Mouse (Mus musculus) layer of hippocampus, adult 6 months (tissue): ENCODE results near the gene Casc3. TPM values are rescaled to one million over a fixed set of nuclear protein-coding genes. Genes with fewer than 3 reads are reported as not detected.

Experiments
- long read RNA-seq, 2 experiments: library from polyadenylated mRNA; unstranded; transcript quantifications; one replicate each; pipeline ENCODE4 v2.0.0; 2019 to 2020
- polyA plus RNA-seq: library from polyadenylated mRNA; unstranded; fragments of <200 nt; fragmentation: Nextera tagmentation; gene quantifications from 2 replicates; pipeline ENCODE4 v1.2.3, GENCODE M21; 2021

The Casc3 gene
- 6.6 and 7.3 TPM in 2 replicates for polyA plus RNA-seq
- long read RNA-seq, experiment 1, partial matches to known transcripts = 7 of 19 reads
- long read RNA-seq, experiment 1, other reads (novel, unspliced or antisense) = 10 of 19 reads
- long read RNA-seq, experiment 2, transcript Casc3-204 (14 exons, 3,741 nt) = major isoform, 26 of 35 reads
- long read RNA-seq, experiment 2, partial matches to known transcripts = 5 of 35 reads
- long read RNA-seq, experiment 2, other reads (novel, unspliced or antisense) = 3 of 35 reads

DNA sequence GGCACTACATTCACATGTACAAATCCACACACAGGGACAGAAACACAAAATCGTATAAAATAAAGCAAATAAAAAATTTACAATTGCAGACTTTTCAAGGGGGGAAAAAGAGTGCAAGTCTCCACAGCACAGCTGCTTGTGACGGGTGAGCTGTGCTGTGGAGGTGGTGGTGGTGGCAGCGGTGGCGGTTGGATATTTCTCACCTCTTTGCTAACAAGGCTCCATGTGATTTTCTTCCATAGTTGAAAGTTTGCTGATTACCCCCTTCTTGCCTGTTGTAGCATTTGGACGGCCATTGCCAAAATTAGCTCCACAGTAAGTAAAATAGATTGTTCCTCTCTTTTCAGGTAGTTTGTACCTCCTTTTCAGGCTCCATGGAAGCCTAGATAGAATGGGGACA is at the start of gene Casc3:
Gene Casc3 (plus strand): TSS at position 301 of the 400 bp plus-strand sequence.

GRCm38 (mm10) chr11:98774582-98775347 is 29.9 kb upstream of the Casc3 start, which contains the start of gene Nr1d1:
Nr1d1 (minus strand) TSS chr11:98775333.

DNA sequence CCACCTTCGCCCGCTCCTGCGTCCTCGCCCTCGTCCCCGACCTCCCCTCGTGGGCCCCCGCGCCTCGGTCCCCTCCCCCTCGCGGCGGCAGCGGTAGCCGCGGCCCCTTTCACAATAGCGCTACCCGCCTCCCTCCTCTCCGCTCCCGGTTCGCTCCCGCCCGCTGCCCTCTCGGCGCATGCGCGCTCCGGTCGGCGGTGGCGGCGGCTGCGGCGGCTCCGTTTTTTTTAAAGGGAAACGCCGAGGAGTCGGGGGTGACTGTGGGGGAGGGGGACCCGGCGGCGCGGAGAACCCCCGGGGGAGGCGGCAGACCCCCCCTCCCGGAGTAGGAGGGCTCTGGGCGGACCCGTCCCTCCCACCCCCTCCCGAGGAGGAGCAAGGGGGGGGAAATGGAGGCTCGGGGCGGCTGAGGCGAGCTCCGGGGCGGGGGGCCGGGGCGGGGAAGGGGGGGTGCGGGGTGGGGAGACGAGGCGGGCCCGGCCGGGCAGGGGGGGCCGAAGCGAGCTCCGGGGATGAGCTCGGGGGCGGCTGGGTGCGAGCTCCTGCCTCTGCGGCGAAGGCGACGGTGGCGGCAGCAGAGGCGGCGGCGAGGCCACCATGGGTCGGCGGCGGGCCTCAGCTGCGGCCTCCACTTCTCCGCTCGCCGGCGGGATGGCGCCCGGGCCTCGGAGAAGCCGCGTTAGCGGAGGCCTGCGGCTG is 9.5 kb upstream of the Casc3 start, which contains the start of gene Msl1:
Gene Msl1 (plus strand): TSS at position 502 of the 699 bp plus-strand sequence.

DNA sequence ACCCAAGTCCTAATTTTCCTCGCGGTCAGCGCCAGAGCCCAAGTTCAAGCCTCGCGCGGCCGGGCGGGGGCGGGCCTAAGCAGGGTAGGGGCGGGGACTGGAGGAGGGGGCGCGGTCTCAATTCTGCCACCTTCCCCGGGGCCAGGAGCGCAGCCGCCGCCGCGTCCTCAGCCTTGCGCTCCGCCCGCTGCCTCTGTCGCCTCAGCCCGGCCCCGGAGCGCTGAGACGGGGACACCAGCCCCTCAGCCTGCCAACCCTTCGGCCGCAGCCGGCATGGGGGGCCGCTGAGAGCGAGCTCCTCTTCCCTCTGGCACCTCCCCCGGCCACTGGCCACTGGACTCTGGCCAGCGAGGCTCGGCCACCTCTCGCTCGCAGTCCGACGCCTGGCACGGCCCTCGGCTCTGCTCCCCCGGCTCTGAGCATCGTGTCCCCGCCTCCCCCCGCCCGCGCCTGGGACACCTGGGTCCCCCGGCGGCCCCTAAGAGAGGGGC is 32.0 kb downstream of the Casc3 start, which contains the start of gene Rapgefl1:
Gene Rapgefl1 (plus strand): TSS at position 135 of the 491 bp plus-strand sequence.

DNA sequence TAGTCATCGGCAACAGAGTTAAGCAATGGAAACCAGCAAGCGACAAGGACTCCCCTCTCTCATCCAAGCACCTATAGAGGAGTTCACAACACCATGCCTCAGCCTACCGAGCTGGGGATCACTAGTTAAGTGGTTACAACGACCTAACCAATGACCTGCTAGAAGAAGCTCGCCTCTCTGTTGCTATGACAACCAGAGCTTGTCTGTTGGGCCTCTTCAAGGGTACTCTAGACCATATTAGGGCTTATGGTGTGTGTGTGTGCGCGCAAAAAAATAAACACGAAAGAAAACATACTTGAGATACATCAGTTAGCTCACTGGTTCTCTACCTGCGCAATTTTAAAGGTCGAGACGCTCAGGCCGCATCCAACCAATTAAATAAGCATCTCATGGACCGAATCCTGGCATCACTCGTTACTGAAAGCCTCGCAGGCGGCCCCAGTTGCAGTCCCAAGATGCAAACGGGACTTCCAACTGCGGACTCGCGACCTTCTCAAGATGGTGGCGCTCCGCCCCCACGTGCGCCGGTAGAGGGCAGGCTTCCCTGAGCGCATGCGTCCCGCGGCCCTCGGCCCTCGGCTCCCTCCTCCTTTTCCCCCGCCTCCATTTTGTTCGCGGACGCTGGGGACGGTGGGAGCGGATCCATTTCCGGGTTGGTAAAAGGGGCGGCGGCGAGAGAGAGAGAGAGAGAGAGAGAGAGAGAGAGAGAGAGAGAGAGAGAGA is 58.5 kb downstream of the Casc3 start, which contains the start of gene Wipf2:
Gene Wipf2 (plus strand): TSS at position 611 of the 723 bp plus-strand sequence.

Other genes starting within 250 kb of the Casc3 start
- 8.1 and 13.9 TPM in 2 replicates for gene Ormdl3, start 217.5 kb upstream of the Casc3 start, polyA plus RNA-seq
- gene Lrrc3c, start 206.6 kb upstream of the Casc3 start, polyA plus RNA-seq = not detected in 2 replicates
- 0.31 and 0.69 TPM in 2 replicates for gene Gm12355, start 179.2 kb upstream of the Casc3 start, polyA plus RNA-seq
- gene Gsdma3, start 178.5 kb upstream of the Casc3 start, polyA plus RNA-seq = not detected in 2 replicates
- 0.14 TPM in 1 of 2 replicates, not detected in the other for gene Gsdma2, start 158.1 kb upstream of the Casc3 start, polyA plus RNA-seq
- gene Gsdma, start 140.6 kb upstream of the Casc3 start, polyA plus RNA-seq = not detected in 2 replicates
- 68.6 and 77.0 TPM in 2 replicates for gene Psmd3, start 122.4 kb upstream of the Casc3 start, polyA plus RNA-seq
- gene Csf3, start 103.6 kb upstream of the Casc3 start, polyA plus RNA-seq = not detected in 2 replicates
- 26.6 and 26.9 TPM in 2 replicates for gene Med24, start 75.5 kb upstream of the Casc3 start, polyA plus RNA-seq
- gene Thra, start 64.3 kb upstream of the Casc3 start, polyA plus RNA-seq = 120 and 123 TPM in 2 replicates
- 48.4 and 57.5 TPM in 2 replicates for gene Nr1d1, start 29.6 kb upstream of the Casc3 start, polyA plus RNA-seq
- gene Msl1, start 9.4 kb upstream of the Casc3 start, polyA plus RNA-seq = 12.2 and 12.4 TPM in 2 replicates
- 12.1 and 13.2 TPM in 2 replicates for gene Rapgefl1, start 31.9 kb downstream of the Casc3 start, polyA plus RNA-seq
- gene Wipf2, start 58.7 kb downstream of the Casc3 start, polyA plus RNA-seq = 5.2 and 5.5 TPM in 2 replicates
- 0.19 and 0.30 TPM in 2 replicates for gene Cdc6, start 102.9 kb downstream of the Casc3 start, polyA plus RNA-seq
- 3.1 and 4.1 TPM in 2 replicates for gene Rara, start 122.9 kb downstream of the Casc3 start, polyA plus RNA-seq
- 1.7 and 3.3 TPM in 2 replicates for gene Gjd3, start 178.1 kb downstream of the Casc3 start, polyA plus RNA-seq
- gene Top2a, start 219.3 kb downstream of the Casc3 start, polyA plus RNA-seq = 0.38 and 0.46 TPM in 2 replicates
- 85.7 and 104 TPM in 2 replicates for gene Igfbp4, start 236.3 kb downstream of the Casc3 start, polyA plus RNA-seq